Mouse (Mus musculus) neural tube, embryonic 12.5 days (tissue): Measurements from ENCODE around the gene T2. TPM values are rescaled to one million over a fixed set of nuclear protein-coding genes. Genes with fewer than 3 reads are reported as not detected.

ENCODE experiments used
- ATAC-seq: fragments of 200-750 bp; cut with Nextera tagmentation; 2 replicates; pipeline ENCODE4 v1.8.0; 2017; ENCODE audit warnings: low read depth, mild to moderate bottlenecking, moderate TSS enrichment, moderate library complexity; ENCODE audit not compliant: low FRiP score
- H3K27ac ChIP-seq: fragments of 300-500 bp; sonication (generic); 2 replicates; pipeline ENCODE4 v1.5.1; 2016
- H3K27me3 ChIP-seq: fragments of 300-500 bp; sonication (generic); replicated peaks from 2 replicates; pipeline ENCODE4 v1.6.1; 2016; ENCODE audit warnings: mild to moderate bottlenecking
- H3K36me3 ChIP-seq: fragments of 300-500 bp; sonication (generic); 2 replicates; pipeline ENCODE4 v1.6.1; 2016; ENCODE audit warnings: mild to moderate bottlenecking
- H3K4me1 ChIP-seq: fragments of 300-500 bp; sonication (generic); 2 replicates; pipeline ENCODE4 v1.6.1; 2016
- H3K4me2 ChIP-seq: fragments of 300-500 bp; sonication (generic); replicated peaks from 2 replicates; pipeline ENCODE4 v1.6.1; 2016; ENCODE audit warnings: mild to moderate bottlenecking
- H3K4me3 ChIP-seq: fragments of 300-500 bp; sonication (generic); 2 replicates; pipeline ENCODE4 v1.5.1; 2016
- H3K9ac ChIP-seq: fragments of 300-500 bp; sonication (generic); 2 replicates; pipeline ENCODE4 v1.6.1; 2016; ENCODE audit warnings: mild to moderate bottlenecking
- H3K9me3 ChIP-seq: fragments of 300-500 bp; sonication (generic); 2 replicates; pipeline ENCODE4 v1.6.1; 2016; ENCODE audit warnings: mild to moderate bottlenecking
- WGBS: fragments of 180-500 bp; shearing (Covaris S2); methylation state at CpG from one replicate; pipeline ENCODE4 v1.1.7; 2016; 5-methylcytosine and 5-hydroxymethylcytosine counted together
- polyA plus RNA-seq: library from polyadenylated mRNA; unstranded; fragments of >200 nt; fragmentation: Nextera tagmentation; extraction: Ambion mirVana; gene quantifications from 2 replicates; pipeline ENCODE4 v1.2.1, GENCODE M21; 2016

T2 gene
- polyA plus RNA-seq, 1 experiment from 2014 or later, result 0.44 TPM

DNA sequence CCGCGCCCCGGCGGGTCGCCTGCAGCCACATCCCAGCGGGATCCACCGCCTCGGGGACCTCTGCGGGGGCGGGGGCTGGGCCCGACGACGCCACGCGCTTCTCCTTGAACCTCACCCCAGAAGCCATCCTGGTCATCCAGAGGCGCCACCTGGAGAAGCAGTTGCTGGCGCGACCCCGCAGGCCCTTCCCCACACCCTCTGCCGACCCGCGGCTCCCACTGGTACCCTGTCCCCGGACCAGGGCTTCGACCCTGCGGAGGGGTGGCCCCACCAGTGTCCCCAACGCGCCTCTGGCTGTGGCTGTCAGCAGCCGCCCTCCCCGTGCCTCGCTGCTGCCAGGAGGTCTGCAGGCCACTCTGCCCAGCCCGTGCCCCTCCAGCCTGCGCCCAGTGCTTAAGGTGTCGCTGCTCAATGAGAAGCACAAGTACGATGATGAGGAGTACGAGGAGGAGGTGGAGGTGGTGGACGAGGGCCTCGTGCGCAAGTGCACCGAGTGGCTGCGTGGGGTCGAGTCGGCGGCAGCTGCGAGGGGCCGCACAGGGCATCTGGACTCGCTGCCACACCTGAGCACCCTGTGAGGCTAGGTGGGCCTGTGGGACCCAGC lies 14.3 kb upstream of the T2 start:
- Histone ChIP-seq H3K9me3 (no peaks in the 10 kb centered on the region), H3K4me1 (peaks cover 22% of the 10 kb centered on the region), H3K36me3 (no peaks in the 10 kb centered on the region), H3K4me2 (peak overlapping the region; percentile 98), H3K4me3 (peak overlapping the region; percentile 62), H3K9ac (peak overlapping the region; percentile 79), H3K27me3 (peaks cover 44% of the 10 kb centered on the region), H3K27ac (no peak overlapping the region)
- peak; percentile 59 for ATAC-seq
- WGBS, result 8% methylated on average over 46 of the region's 46 CpGs

DNA sequence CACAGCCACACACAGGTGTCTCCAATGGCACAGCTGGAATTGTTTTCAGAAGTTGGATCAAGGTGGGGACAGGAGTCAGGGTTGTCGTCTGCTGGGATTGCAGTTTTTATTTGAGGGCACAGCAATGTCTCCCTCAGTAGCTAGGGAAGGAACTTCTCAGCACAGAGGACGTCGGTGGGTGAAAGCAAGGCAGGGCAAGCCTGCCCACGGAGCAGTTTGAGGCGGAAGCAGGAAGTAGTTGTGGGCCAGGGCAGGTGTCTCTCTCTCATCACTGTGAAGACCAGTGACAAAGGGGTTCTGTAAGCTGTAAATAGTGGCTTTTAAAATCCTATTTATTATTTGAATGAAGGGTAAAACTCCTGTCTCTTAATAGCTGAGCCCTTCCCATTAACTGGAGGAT lies 13.1 kb upstream of the T2 start:
- Histone ChIP-seq H3K9ac (no peak overlapping the region), H3K4me3 (no peak overlapping the region), H3K36me3 (no peaks in the 10 kb centered on the region), H3K4me2 (no peak overlapping the region), H3K27ac (no peak overlapping the region), H3K9me3 (no peaks in the 10 kb centered on the region), H3K4me1 (peaks cover 22% of the 10 kb centered on the region), H3K27me3 (peaks cover 44% of the 10 kb centered on the region)
- 50% methylated on average over 5 of the region's 5 CpGs for WGBS
- no peak for ATAC-seq

DNA sequence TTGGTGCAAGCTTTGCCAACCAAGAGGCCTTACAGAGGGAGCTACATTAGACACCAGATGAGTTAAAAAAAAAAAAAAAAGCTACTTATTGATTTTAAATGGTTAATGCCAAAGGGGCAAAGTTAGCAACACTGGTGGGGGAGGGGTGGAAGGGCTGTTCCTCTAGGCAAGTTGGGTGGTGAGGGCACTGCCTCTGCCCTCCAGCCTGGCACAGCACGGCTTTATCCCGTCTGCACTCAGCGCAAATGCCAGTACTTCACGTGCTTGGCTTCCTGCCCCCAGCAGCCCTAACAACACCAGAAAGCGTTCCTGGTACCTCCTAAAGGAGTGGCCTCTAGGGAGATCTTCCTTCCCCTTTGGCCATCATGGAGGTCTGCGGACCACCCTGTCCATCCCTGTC lies 12.4 kb upstream of the T2 start:
- WGBS, result 82% methylated on average over 6 of the region's 6 CpGs
- H3K9ac ChIP-seq, result no peak overlapping the region
- no peak overlapping the region for H3K4me3 ChIP-seq
- H3K27me3 ChIP-seq, result peaks cover 41% of the 10 kb centered on the region
- no peak for ATAC-seq
- H3K27ac ChIP-seq, result no peak overlapping the region
- peaks cover 22% of the 10 kb centered on the region for H3K4me1 ChIP-seq
- H3K36me3 ChIP-seq, result no peaks in the 10 kb centered on the region
- no peak overlapping the region for H3K4me2 ChIP-seq
- no peaks in the 10 kb centered on the region for H3K9me3 ChIP-seq

DNA sequence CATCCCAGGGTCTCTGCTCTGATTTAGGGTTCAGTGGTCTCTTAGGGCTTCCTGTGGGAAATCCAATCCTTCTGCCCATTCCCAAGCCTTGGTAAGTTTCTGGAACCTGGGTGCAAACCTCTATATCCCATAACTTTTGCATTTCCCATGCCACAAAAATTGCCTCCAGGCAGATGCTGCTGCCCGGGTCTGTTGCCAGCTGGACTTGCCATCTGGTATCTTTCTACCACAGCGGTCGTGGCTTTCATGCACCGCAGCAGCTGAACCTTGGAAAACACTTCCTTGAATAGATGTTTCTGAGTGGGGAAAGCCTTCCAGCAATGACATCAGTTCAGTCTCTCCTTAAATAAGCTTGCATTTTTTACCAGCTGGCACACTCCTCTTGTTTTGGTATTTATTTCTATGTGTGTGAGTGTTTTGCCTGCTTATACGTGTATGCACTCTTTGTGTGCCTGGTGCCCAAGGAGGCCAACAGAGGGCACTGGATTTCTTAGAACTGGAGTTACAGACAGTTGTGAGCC lies 8.0 kb upstream of the T2 start:
- ATAC-seq, result no peak
- no peaks in the 10 kb centered on the region for H3K4me1 ChIP-seq
- H3K4me3 ChIP-seq, result no peak overlapping the region
- no peak overlapping the region for H3K27ac ChIP-seq
- 85% methylated on average over 5 of the region's 5 CpGs for WGBS
- H3K9me3 ChIP-seq, result no peaks in the 10 kb centered on the region
- no peaks in the 10 kb centered on the region for H3K27me3 ChIP-seq
- H3K36me3 ChIP-seq, result no peaks in the 10 kb centered on the region
- no peak overlapping the region for H3K9ac ChIP-seq
- H3K4me2 ChIP-seq, result no peak overlapping the region

DNA sequence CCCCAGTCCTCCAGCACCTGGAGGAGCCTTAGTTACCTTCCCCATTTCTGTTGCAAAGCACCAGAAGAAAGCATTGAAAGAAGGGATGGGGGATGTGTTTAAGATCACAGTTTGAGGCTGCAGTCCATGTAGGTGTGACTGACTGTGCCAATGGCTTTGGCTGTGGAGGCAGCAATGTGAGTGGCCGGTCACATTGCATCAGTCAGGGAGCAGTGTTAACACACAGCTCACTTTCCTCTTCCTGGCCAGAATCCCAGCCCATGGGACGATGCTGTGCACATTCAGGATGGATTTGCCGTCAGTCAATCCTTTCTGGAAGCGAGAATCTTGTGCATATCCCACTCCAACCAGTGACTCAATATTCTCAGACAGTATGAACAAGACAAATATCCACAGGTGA lies 6.9 kb upstream of the T2 start:
- Histone ChIP-seq H3K4me1 (no peaks in the 10 kb centered on the region), H3K4me3 (no peak overlapping the region), H3K9me3 (no peaks in the 10 kb centered on the region), H3K9ac (no peak overlapping the region), H3K4me2 (no peak overlapping the region), H3K27ac (no peak overlapping the region), H3K27me3 (no peaks in the 10 kb centered on the region), H3K36me3 (no peaks in the 10 kb centered on the region)
- ATAC-seq, result no peak
- 88% methylated on average over 4 of the region's 4 CpGs for WGBS

DNA sequence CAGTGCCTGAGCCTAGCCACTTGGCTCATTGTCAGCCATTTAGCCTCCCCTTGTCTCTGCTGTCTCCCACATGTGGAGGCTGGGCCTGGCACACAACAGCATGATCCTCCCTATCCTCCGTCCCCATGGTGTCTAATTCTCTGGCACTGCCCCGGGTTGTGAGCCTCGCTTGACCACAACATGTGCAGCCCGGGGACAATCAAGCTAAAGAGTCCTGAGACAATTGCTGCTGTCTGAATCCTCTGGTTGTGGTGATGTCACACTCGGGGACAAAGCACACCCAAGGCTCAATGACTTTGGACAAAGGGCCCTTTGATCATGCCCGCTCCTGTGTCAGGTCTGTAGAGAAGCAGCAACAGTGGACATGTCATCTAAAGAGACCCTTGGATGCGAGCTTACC lies 4.7 kb upstream of the T2 start:
- Histone ChIP-seq H3K9me3 (no peaks in the 10 kb centered on the region), H3K27me3 (no peaks in the 10 kb centered on the region), H3K9ac (no peak overlapping the region), H3K4me3 (no peak overlapping the region), H3K27ac (no peak overlapping the region), H3K4me2 (no peak overlapping the region), H3K36me3 (no peaks in the 10 kb centered on the region), H3K4me1 (no peaks in the 10 kb centered on the region)
- WGBS, result 37% methylated on average over 7 of the region's 7 CpGs
- no peak for ATAC-seq

DNA sequence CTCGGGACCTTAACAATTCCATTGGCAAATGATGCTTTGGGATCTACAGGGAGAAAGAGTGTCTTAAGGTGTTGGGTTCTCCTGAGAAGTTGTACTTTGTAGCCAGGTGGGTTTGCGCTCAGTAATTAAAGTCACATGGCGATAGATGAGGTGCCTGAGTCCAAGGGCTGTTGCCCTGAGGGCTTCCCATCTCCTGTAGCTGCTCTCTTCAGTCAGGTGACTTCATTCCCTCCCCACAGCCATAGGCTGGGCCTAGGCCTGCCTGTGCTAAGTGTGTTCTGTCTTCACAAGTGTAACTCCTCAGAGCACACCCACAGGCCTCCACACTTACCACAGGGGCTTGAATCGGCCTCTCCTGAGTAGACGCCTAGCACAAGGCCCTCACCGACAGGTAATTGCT lies 1.7 kb downstream of the T2 start:
- Histone ChIP-seq H3K9me3 (no peaks in the 10 kb centered on the region), H3K4me3 (no peak overlapping the region), H3K9ac (no peak overlapping the region), H3K27ac (no peak overlapping the region), H3K4me1 (0 out of 2 replicates have a peak, but pooled peaks cover 4% of the 10 kb centered on the region), H3K27me3 (no peaks in the 10 kb centered on the region), H3K36me3 (no peaks in the 10 kb centered on the region), H3K4me2 (no peak overlapping the region)
- ATAC-seq, result no peak
- WGBS, result 95% methylated on average over 6 of the region's 6 CpGs

DNA sequence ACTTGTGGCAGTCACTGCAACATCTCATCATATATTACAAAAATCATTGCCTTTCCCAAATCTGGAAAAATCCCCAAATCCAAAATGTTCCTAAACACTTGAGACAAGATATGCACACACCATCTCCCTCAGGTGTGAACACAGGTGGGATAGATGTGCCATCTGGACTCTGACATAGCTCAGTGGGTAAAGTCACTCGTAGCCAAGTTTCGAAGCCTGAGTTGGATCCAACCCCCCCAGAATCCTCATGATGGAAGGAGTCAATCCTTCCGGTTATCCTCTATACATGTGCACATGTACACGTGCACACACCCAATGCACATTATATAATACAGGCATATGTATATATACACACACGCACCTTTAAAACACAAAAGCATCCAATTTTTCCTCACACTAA lies 5.1 kb downstream of the T2 start:
- no peak overlapping the region for H3K9ac ChIP-seq
- H3K9me3 ChIP-seq, result no peaks in the 10 kb centered on the region
- H3K36me3 ChIP-seq, result no peaks in the 10 kb centered on the region
- 89% methylated on average over 5 of the region's 5 CpGs for WGBS
- no peak overlapping the region for H3K4me2 ChIP-seq
- H3K4me1 ChIP-seq, result 0 out of 2 replicates have a peak, but pooled peaks cover 4% of the 10 kb centered on the region
- H3K27me3 ChIP-seq, result no peaks in the 10 kb centered on the region
- H3K27ac ChIP-seq, result no peak overlapping the region
- ATAC-seq, result no peak
- no peak overlapping the region for H3K4me3 ChIP-seq

DNA sequence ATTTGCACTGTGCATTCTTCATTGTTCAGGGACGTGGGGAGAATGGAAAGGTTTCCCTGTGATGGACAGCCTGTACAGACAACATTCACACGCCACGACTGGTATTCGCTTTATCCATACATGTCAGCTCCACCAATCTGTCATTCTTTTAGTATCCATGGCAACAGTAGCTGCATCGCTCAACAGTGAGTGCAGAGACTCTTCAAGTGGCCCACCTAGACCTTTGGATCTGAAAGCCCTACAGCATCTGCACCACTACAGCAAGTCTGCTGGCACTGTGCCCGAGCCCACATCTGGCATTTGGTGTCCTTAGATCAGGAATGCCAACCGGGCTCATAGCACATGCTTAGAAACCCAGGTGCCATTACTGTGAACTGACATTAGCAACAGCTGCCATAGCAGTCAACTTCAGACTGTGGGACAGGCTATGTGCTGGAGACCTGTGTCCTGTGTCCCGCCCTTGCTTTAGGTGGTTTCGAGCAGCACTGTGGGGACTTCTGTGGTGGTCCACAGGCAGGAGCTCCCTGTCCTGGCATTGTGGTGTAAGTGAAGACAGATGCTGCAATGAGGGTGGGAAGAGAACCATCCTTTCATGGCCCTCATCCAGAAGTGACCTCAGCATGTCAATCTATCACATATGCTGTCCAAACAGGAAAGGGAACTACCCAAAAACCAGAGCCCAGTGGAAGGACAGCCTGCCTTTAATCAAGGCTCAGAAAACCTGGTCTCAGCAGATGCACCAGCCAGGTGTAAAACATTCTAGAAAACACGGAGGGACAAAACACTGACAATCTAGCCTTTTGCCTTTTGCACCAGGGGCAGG lies 5.7 kb downstream of the T2 start:
- WGBS, result 70% methylated on average over 10 of the region's 10 CpGs
- Histone ChIP-seq H3K27me3 (no peaks in the 10 kb centered on the region), H3K9me3 (no peaks in the 10 kb centered on the region), H3K27ac (no peak overlapping the region), H3K4me3 (no peak overlapping the region), H3K36me3 (no peaks in the 10 kb centered on the region), H3K9ac (no peak overlapping the region), H3K4me1 (0 out of 2 replicates have a peak, but pooled peaks cover 4% of the 10 kb centered on the region), H3K4me2 (no peak overlapping the region)
- no peak for ATAC-seq

DNA sequence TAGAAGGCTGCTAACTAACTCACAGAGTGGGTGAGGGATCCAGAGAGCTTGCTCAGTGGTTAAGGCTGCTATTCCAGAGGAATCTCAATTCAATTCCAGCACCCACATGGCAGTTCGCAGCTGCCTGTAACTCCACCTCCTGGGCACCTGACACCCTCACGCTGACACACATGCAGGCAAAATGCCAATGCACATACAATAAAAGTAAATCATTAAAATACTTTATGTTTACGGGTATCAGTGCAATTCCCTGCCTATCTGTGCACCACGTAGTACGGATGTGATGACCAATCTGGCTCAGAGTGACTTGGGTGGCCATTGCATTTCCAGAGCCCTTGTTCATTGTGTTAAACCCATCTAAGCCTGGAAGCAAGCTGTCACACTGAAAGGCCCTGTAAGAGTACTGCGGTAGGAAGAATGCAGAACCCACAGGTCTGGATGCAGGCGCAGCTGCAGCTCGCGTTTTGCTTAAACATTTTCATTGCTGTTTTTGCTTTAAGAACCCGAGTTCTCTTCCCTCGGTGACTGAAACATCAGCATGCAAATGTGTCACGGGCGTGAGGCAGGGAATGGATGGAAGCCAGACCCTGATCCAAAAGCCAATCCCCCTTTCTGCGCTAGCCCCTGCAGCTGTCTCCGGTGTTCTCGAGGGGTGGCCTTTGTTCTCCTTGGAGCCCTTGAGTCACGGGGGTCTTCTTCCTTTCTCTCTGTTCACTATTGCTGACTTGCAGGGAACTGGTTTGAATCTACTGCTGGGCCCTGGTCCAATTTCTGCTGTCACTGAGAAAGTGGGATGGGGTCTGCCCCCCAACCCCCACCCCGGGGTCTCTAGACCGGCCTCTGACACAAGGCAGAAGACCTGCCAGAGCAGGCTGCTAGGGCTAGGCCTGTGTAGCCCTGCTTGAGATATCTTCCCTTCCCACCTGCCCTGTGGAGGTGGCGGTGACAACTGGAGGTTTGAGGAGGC lies 12.0 kb downstream of the T2 start:
- peak; percentile 47 for ATAC-seq
- WGBS, result 18% methylated on average over 20 of the region's 20 CpGs
- peak overlapping the region; percentile 38; the same call in 1 of the 2 replicates for H3K9ac ChIP-seq
- H3K9me3 ChIP-seq, result no peaks in the 10 kb centered on the region
- peak overlapping the region; percentile 92 for H3K27ac ChIP-seq
- no peaks in the 10 kb centered on the region for H3K27me3 ChIP-seq
- no peak overlapping the region for H3K4me3 ChIP-seq
- H3K36me3 ChIP-seq, result no peaks in the 10 kb centered on the region
- peak overlapping the region; percentile 49 for H3K4me2 ChIP-seq
- H3K4me1 ChIP-seq, result peaks cover 48% of the 10 kb centered on the region

DNA sequence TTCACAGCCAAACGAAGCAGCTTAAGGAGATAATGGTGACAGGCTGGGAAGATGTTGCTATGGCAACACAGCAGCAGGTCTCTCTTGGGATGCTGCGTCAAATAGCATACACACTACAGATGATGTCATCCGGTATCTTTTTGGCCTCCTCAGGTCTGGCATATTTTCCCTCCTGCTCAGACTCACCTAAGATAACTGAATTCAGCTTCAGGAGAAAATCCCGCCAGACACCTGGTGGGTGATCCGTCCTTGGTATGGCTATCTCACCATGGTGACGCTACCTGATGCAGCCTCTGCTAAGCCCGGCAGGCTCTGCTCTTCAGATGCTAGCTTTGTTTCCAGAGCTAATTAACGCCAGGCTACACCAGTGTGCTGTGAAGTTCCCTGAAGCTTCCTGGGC lies 12.8 kb downstream of the T2 start:
- Histone ChIP-seq H3K36me3 (no peaks in the 10 kb centered on the region), H3K9ac (peak overlapping the region; percentile 38; the same call in 1 of the 2 replicates), H3K4me2 (peak overlapping the region; percentile 49), H3K4me3 (no peak overlapping the region), H3K27ac (peak overlapping the region; percentile 92), H3K4me1 (peaks cover 48% of the 10 kb centered on the region), H3K27me3 (no peaks in the 10 kb centered on the region), H3K9me3 (no peaks in the 10 kb centered on the region)
- peak; percentile 61 for ATAC-seq
- 18% methylated on average over 8 of the region's 8 CpGs for WGBS

DNA sequence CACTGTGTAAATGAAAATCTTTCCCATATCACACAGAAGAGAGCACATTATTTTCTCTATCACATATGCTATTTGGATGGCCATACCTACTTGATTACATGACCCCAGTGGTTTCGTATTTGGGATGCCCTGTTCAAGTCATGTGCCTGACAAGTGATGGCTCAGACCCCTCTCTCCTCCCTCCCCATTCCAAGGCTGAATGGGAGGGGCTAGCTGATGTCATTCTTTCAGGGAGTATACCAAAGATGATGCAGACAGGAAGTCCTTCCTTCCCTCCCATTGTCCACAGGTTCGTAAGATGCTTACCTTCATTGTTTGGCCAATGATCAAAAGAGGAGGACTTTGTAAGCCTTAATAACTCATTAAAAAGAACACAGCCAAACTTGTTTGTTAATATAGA lies 13.4 kb downstream of the T2 start:
- Histone ChIP-seq H3K4me3 (no peak overlapping the region), H3K27ac (peak overlapping the region; percentile 92; the same call in 1 of the 2 replicates), H3K27me3 (no peaks in the 10 kb centered on the region), H3K4me2 (peak overlapping the region; percentile 49; the same call in 1 of the 2 replicates), H3K9ac (no peak overlapping the region), H3K9me3 (no peaks in the 10 kb centered on the region), H3K36me3 (no peaks in the 10 kb centered on the region), H3K4me1 (peaks cover 48% of the 10 kb centered on the region)
- WGBS, result 71% methylated on average over 2 of the region's 2 CpGs
- no peak for ATAC-seq
